ENCODE assay signal across 9 mouse cellular contexts in genomic region chr2:157058342-157058998, GRCm38 (mm10). TPM values are rescaled to one million over a fixed set of nuclear protein-coding genes. Genes with fewer than 3 reads are reported as not detected.
DNase-seq lines count a peak whose midpoint lies in the region; ATAC-seq and TF ChIP-seq lines count a peak whose summit lies in the region.
"Had no signal": no experiment of that assay in that cellular context is flagged by ENCODE, and none has a peak within 500 bp of the region (broad histone marks: within the 10 kb centered on the region; RNA-seq: fewer than 3 reads in every experiment).

No protein-coding gene starts in this region.

- H3K9ac ChIP-seq in kidney, embryonic 14.5 days (ENCODE audit: low read depth, low read length): peak overlapping the region; percentile 45; the same call in 1 of the 2 replicates
- peak overlapping the region; percentile 22 for H3K9ac ChIP-seq in limb, embryonic 14.5 days (ENCODE audit: low read depth, low read length, severe bottlenecking)
- peak overlapping the region; percentile 57 for H3K9ac ChIP-seq in neural tube, embryonic 13.5 days

- H3K36me3 ChIP-seq in kidney, embryonic 14.5 days (ENCODE audit: control insufficient read depth, insufficient read depth, low read length): peaks cover 33% of the 10 kb centered on the region
- peaks cover 39% of the 10 kb centered on the region for H3K36me3 ChIP-seq in limb, embryonic 14.5 days (ENCODE audit: control insufficient read depth, insufficient read depth, low read length)
- peaks cover 57% of the 10 kb centered on the region for H3K36me3 ChIP-seq in neural tube, embryonic 13.5 days

- H3K27ac ChIP-seq in kidney, embryonic 14.5 days (ENCODE audit: low read depth, low read length): peak overlapping the region; percentile 85
- peak overlapping the region; percentile 74 for H3K27ac ChIP-seq in limb, embryonic 14.5 days (replicated peaks; ENCODE audit: low read depth, low read length)
- H3K27ac ChIP-seq in neural tube, embryonic 13.5 days (replicated peaks): peak overlapping the region; percentile 88

- TF ChIP-seq POLR2A in limb, embryonic 14.5 days (IDR thresholded peaks at IDR 0.05; ENCODE audit: borderline replicate concordance, extremely low read depth, insufficient read depth, insufficient read length): no peak

- H3K4me1 ChIP-seq in kidney, embryonic 14.5 days (ENCODE audit: control insufficient read depth, insufficient read depth, low read length): peaks cover 17% of the 10 kb centered on the region
- peaks cover 23% of the 10 kb centered on the region for H3K4me1 ChIP-seq in limb, embryonic 14.5 days (ENCODE audit: control insufficient read depth, insufficient read depth, low read length)
- peaks cover 69% of the 10 kb centered on the region for H3K4me1 ChIP-seq in neural tube, embryonic 13.5 days (replicated peaks)

- no peaks in the 10 kb centered on the region for H3K27me3 ChIP-seq in kidney, embryonic 14.5 days (ENCODE audit: control insufficient read depth, insufficient read depth, low read length)
- H3K27me3 ChIP-seq in limb, embryonic 14.5 days (ENCODE audit: control insufficient read depth, insufficient read depth, low read length): no peaks in the 10 kb centered on the region
- H3K27me3 ChIP-seq in neural tube, embryonic 13.5 days: no peaks in the 10 kb centered on the region

- no peak overlapping the region for H3K4me3 ChIP-seq in kidney, embryonic 14.5 days (ENCODE audit: low read length)
- H3K4me3 ChIP-seq in limb, embryonic 14.5 days (replicated peaks; ENCODE audit: low read length): peak overlapping the region; percentile 16
- H3K4me3 ChIP-seq in neural tube, embryonic 13.5 days: no peak overlapping the region

- H3K4me2 ChIP-seq in kidney, embryonic 14.5 days (replicated peaks; ENCODE audit: low read depth, low read length): peak overlapping the region; percentile 31
- peak overlapping the region; percentile 44 for H3K4me2 ChIP-seq in limb, embryonic 14.5 days (replicated peaks; ENCODE audit: low read depth, low read length, severe bottlenecking)
- H3K4me2 ChIP-seq in neural tube, embryonic 13.5 days: peak overlapping the region; percentile 42

- WGBS in kidney, embryonic 14.5 days: 10% methylated on average over 18 of the region's 18 CpGs
- 7% methylated on average over 16 of the region's 18 CpGs for WGBS in limb, embryonic 14.5 days
- WGBS in neural tube, embryonic 13.5 days: 6% methylated on average over 18 of the region's 18 CpGs

- DNase-seq in adrenal gland, postnatal 10 days: peak; percentile 68
- DNase-seq in adrenal gland, adult 8-10 months: no peak
- peak; percentile 70 to 82 for DNase-seq in cerebellum, postnatal 36 days
- peak; percentile 73 to 79 for DNase-seq in frontal cortex, postnatal 36 days (ENCODE audit: low spot score in 2 of 2)
- DNase-seq in limb, embryonic 14.5 days (ENCODE audit: low spot score): peak; percentile 90
- peak; percentile 87 for DNase-seq in thymus, postnatal 4 days

- H3K9me3 ChIP-seq in kidney, embryonic 14.5 days (ENCODE audit: control insufficient read depth, low read length): no peaks in the 10 kb centered on the region
- H3K9me3 ChIP-seq in limb, embryonic 14.5 days (ENCODE audit: control insufficient read depth, low read length): no peaks in the 10 kb centered on the region
- no peaks in the 10 kb centered on the region for H3K9me3 ChIP-seq in neural tube, embryonic 13.5 days

- peak; percentile 87 for ATAC-seq in kidney, embryonic 14.5 days (ENCODE audit: low FRiP score, low TSS enrichment)
- peak; percentile 91 for ATAC-seq in limb, embryonic 14.5 days (ENCODE audit: low FRiP score, low read depth)
- ATAC-seq in neural tube, embryonic 13.5 days (ENCODE audit: low read depth): peak; percentile 83

RNA-seq across cellular contexts. Expression of gene Soga1, which starts 20.6 kb away (rescaled TPM):
- 10 to 100 TPM; 30.3 to 35.9 TPM for total RNA-seq in adrenal gland, postnatal 10 days (2021)
- 10 to 100 TPM; 38.6 to 50.0 (median 46.5) TPM for total RNA-seq in adrenal gland, adult 8-10 months (2022)
- polyA plus RNA-seq in kidney, embryonic 14.5 days (2014; fragmentation: Nextera tagmentation; extraction: Ambion mirVana): 6.3 and 6.4 TPM in 2 replicates
- 14.2 and 22.8 TPM in 2 replicates for polyA plus RNA-seq in limb, embryonic 14.5 days (2012; rRNA removed)
- 5.5 and 7.9 TPM in 2 replicates for polyA plus RNA-seq in limb, embryonic 14.5 days (2014; fragmentation: Nextera tagmentation; extraction: Ambion mirVana)
- 4.5 and 5.9 TPM in 2 replicates for polyA plus RNA-seq in neural tube, embryonic 13.5 days (2015; fragmentation: Nextera tagmentation; extraction: Ambion mirVana)

RNA-seq across cellular contexts. Expression of gene Tldc2, which starts 28.4 kb away (rescaled TPM):
- total RNA-seq in adrenal gland, postnatal 10 days (2021): not detected
- total RNA-seq in adrenal gland, adult 8-10 months (2022): not detected
- polyA plus RNA-seq in kidney, embryonic 14.5 days (2014; fragmentation: Nextera tagmentation; extraction: Ambion mirVana): 0.38 TPM in 1 of 2 replicates, not detected in the other
- not detected in 2 replicates for polyA plus RNA-seq in limb, embryonic 14.5 days (2012; rRNA removed)
- not detected in 2 replicates for polyA plus RNA-seq in limb, embryonic 14.5 days (2014; fragmentation: Nextera tagmentation; extraction: Ambion mirVana)
- polyA plus RNA-seq in neural tube, embryonic 13.5 days (2015; fragmentation: Nextera tagmentation; extraction: Ambion mirVana): not detected in 2 replicates
- polyA plus RNA-seq: testis, adult 2 months had no signal

RNA-seq across cellular contexts. Expression of gene Dsn1, which starts 51.5 kb away (rescaled TPM):
- total RNA-seq in adrenal gland, postnatal 10 days (2021): 10 to 100 TPM in 1 of 2 experiments, 1 to 10 TPM in 1; 9.2 to 12.8 TPM
- 1 to 10 TPM; 4.8 to 7.7 (median 6.4) TPM for total RNA-seq in adrenal gland, adult 8-10 months (2022)
- 30.8 and 43.8 TPM in 2 replicates for polyA plus RNA-seq in kidney, embryonic 14.5 days (2014; fragmentation: Nextera tagmentation; extraction: Ambion mirVana)
- 27.2 and 32.9 TPM in 2 replicates for polyA plus RNA-seq in limb, embryonic 14.5 days (2012; rRNA removed)
- 30.2 and 33.5 TPM in 2 replicates for polyA plus RNA-seq in limb, embryonic 14.5 days (2014; fragmentation: Nextera tagmentation; extraction: Ambion mirVana)
- 9.9 and 10.3 TPM in 2 replicates for polyA plus RNA-seq in neural tube, embryonic 13.5 days (2015; fragmentation: Nextera tagmentation; extraction: Ambion mirVana)
